Mouse (Mus musculus) liver, embryonic 14.5 days (tissue): ENCODE data around the gene Chd9.

Experiments
- CTCF ChIP-seq: IDR thresholded peaks from 2 replicates; pipeline ENCODE4 v1.5.1; 2016; ENCODE audit warnings: antibody characterized with exemption, low read depth, control low read depth
- EP300 ChIP-seq: IDR thresholded peaks from 2 replicates; pipeline ENCODE4 v1.6.1; 2016; ENCODE audit warnings: antibody characterized with exemption, low read depth

- TF ChIP-seq CTCF (no peak), EP300 (no peak)
Observed at GRCm38 (mm10) chr8:91088452-91088851, 260.3 kb downstream of the Chd9 start.
